Mouse (Mus musculus) cerebellum, postnatal 10 days (tissue): ENCODE measurements around the gene Slc3a1.

Experiments
- DNase-seq, 2 experiments: peaks; one replicate each; pipeline ENCODE4 v3.0.0; 2021; ENCODE audit warnings: mixed read lengths in 2 of 2

The Slc3a1 gene

GRCm38 (mm10) chr17:85038311-85038710 lies 10.1 kb downstream of the Slc3a1 start:
- no peak for DNase-seq

- no peak for DNase-seq
Measured at GRCm38 (mm10) chr17:85038761-85039160, 10.6 kb downstream of the Slc3a1 start.

- DNase-seq = no peak
Measured at GRCm38 (mm10) chr17:85040913-85041312, 12.7 kb downstream of the Slc3a1 start.

GRCm38 (mm10) chr17:85042419-85042818 lies 14.2 kb downstream of the Slc3a1 start:
- no peak for DNase-seq

GRCm38 (mm10) chr17:85043404-85043816 lies 15.2 kb downstream of the Slc3a1 start:
- no peak for DNase-seq

- no peak for DNase-seq
Measured at GRCm38 (mm10) chr17:85044466-85044865, 16.3 kb downstream of the Slc3a1 start.

- no peak for DNase-seq
Measured at GRCm38 (mm10) chr17:85045160-85045559, 17.0 kb downstream of the Slc3a1 start.

GRCm38 (mm10) chr17:85048379-85048778 lies 20.2 kb downstream of the Slc3a1 start:
- DNase-seq = no peak

GRCm38 (mm10) chr17:85058276-85058675 lies 30.1 kb downstream of the Slc3a1 start:
- no peak for DNase-seq

- no peak for DNase-seq
Measured at GRCm38 (mm10) chr17:85059136-85059535, 31.0 kb downstream of the Slc3a1 start.

- no peak for DNase-seq
Measured at GRCm38 (mm10) chr17:85063560-85063959, 35.4 kb downstream of the Slc3a1 start.

- peak in 1 of 2 experiments; percentile 23 for DNase-seq
Measured at GRCm38 (mm10) chr17:85067331-85067730, 39.2 kb downstream of the Slc3a1 start.

GRCm38 (mm10) chr17:85070658-85071057 lies 42.5 kb downstream of the Slc3a1 start:
- DNase-seq = no peak

- DNase-seq = peak; percentile 30 to 47
Measured at GRCm38 (mm10) chr17:85071088-85071775, 43.1 kb downstream of the Slc3a1 start.

GRCm38 (mm10) chr17:85072383-85072782 lies 44.2 kb downstream of the Slc3a1 start:
- no peak for DNase-seq

- no peak for DNase-seq
Measured at GRCm38 (mm10) chr17:85073214-85073613, 45.0 kb downstream of the Slc3a1 start.

GRCm38 (mm10) chr17:85074083-85074482 lies 45.9 kb downstream of the Slc3a1 start:
- DNase-seq = no peak

- peak; percentile 62 to 65 for DNase-seq
Measured at GRCm38 (mm10) chr17:85079276-85079675, 51.1 kb downstream of the Slc3a1 start.

- DNase-seq = no peak
Measured at GRCm38 (mm10) chr17:85080781-85081180, 52.6 kb downstream of the Slc3a1 start.

GRCm38 (mm10) chr17:85085335-85085734 lies 57.2 kb downstream of the Slc3a1 start:
- DNase-seq = no peak

GRCm38 (mm10) chr17:85086501-85086900 lies 58.3 kb downstream of the Slc3a1 start:
- no peak for DNase-seq

GRCm38 (mm10) chr17:85087591-85087990 lies 59.4 kb downstream of the Slc3a1 start:
- DNase-seq = peak; percentile 76 to 78

GRCm38 (mm10) chr17:85088401-85088800 lies 60.2 kb downstream of the Slc3a1 start:
- no peak for DNase-seq

- DNase-seq = peak; percentile 38 to 42
Measured at GRCm38 (mm10) chr17:85089011-85089410, 60.8 kb downstream of the Slc3a1 start.

- DNase-seq = peak; percentile 32 to 53
Measured at GRCm38 (mm10) chr17:85089621-85090020, 61.4 kb downstream of the Slc3a1 start.
